Mouse (Mus musculus) thymus, postnatal 10 days (tissue): ENCODE measurements at regions not wholly inside any gene's neighbourhood (a gene's known extent, or its start where the extent isn't known, plus 50 kb on each side); places are given as distances from the start of the nearest gene placed in this dataset.
"Not testable (repeated sequence)": the region's sequence is repeated elsewhere in the genome, so short reads cannot be mapped to it uniquely, and the experiment has no call there.

ENCODE experiments used
- DNase-seq, 2 experiments: peaks; one replicate each; pipeline ENCODE4 v3.0.0; 2021; ENCODE audit warnings: low spot score in 2 of 2

DNA sequence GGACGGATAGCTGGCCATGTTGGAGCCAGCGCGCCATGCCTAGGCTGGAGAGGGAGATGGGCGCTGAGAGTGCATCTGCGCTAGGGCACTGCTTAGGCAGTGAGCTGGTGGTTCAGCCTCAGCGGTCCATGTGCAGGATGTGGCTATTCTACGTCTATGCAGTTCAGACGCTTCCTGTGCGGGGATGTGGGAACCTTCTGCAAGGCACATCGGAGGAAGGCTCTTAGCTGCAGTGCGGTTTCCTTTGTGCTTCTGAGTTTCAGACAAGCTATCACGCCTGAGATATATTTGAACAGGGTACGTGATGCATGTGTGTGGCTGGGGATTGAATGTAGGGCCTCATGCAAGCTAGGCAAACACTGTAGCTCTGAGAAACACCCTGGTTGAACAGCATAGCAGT, 54.4 kb upstream of the Lrpprc start:
- DNase-seq: peak; percentile 79 to 84

GRCm38 (mm10) chr17:84846141-84846540, 55.6 kb upstream of the Lrpprc start:
- no peak for DNase-seq

GRCm38 (mm10) chr17:84848385-84849030, 57.9 kb upstream of the Lrpprc start:
- no peak for DNase-seq

GRCm38 (mm10) chr17:84849031-84849405, 58.4 kb upstream of the Lrpprc start:
- no peak for DNase-seq

DNA sequence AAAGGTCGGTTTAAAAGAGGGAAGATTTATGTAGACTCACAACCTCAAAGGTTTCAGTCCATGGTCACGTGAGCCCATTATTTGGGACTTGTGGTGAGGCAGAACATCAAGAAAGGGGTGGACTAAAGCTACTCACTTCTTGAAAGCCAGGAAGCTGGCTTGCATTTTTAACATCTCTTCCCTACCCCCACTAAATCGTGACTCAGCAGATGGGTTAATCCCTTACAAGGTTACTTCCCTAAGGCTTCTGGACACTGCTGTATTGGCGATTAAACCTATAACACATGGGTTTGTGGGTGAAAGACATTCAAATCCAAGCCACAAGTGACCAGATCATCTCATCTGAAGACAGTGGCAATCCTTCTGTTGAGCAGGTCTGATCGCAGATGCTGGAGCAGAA, 59.9 kb upstream of the Lrpprc start:
- DNase-seq: no peak

DNA sequence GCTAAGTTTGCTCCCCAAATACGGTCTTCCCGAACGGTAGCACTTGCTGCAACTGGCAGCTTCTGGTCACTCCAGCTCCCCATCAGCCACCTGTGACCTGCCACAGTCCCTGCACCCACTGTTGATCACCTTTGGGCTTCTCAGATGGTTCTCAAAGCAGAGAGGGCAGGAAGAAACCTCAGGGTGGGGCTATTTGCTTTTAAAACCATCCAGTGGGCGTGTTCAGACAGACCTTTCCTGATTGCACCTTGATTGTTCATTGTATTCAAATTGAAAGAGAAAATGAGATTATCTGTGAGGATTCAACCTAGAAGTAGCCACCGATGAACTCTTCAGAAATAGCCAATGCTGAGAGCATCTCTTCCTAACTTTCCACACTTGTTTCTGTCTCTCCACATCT, 60.3 kb upstream of the Lrpprc start:
- DNase-seq: no peak

GRCm38 (mm10) chr17:84856971-84857370, 66.4 kb upstream of the Lrpprc start:
- DNase-seq: no peak

- DNase-seq: peak; percentile 33 to 43
Measured at GRCm38 (mm10) chr17:84858830-84859229, 68.2 kb upstream of the Lrpprc start.

DNA sequence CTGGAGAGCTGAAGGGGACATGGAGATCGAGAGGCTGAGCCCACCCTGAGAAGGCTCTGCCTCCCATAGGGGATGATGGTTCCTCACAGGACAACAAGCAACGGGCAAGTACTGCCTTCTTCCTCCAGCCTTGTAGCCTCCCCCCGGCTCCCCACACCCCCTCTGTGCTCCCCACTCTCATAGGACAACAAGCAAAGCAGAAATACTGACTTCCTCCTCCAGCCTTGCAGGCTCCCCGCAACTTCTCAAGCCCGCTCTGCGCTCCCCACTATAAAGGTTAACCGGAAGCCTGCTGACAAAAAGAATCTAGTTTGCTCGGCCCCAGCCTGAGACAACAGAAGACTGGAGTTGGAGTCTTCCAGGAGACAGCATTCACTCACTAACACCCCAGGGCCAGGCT, 69.3 kb upstream of the Lrpprc start:
- peak; percentile 65 to 67 for DNase-seq

DNA sequence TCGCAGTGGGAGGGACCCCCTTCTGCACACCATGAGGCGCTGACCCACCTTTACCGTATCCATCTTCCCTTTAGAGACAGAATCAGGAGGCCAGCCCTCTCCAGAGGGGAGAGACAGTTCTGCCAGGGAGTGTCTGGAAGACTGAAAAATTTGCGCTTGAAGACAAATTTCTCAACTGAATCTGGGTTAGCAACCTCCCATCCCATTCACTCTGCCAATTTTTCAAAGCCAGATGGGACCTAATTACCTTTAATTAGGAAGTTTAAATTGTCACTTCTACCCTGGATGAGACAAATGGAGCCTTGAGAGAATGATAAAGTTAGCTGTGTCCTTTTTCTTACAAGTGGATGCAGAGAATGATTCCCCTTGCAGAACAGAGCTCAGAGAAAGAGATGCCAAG, 70.2 kb upstream of the Lrpprc start:
- DNase-seq: no peak

DNA sequence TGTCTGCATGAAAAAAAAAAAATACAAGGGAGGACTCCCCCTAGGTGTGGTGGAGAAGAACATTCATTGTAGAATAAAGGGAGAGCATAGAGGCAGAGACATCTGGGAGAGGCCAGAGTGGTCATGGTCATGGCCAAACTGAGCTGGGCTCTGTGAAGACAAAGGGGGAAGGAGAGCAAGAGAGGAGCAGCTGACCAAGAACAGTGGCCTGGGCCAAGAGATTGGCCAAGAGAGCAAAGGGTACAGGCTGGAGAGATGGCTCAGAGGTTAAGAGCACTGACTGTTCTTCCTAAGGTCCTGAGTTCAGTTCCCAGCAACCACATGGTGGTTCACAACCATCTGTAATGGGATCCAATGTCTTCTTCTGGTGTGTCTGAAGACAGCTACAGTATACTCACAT, 73.6 kb upstream of the Lrpprc start:
- not testable (repeated sequence) for DNase-seq

GRCm38 (mm10) chr17:84865158-84865557, 74.6 kb upstream of the Lrpprc start:
- no peak for DNase-seq

DNA sequence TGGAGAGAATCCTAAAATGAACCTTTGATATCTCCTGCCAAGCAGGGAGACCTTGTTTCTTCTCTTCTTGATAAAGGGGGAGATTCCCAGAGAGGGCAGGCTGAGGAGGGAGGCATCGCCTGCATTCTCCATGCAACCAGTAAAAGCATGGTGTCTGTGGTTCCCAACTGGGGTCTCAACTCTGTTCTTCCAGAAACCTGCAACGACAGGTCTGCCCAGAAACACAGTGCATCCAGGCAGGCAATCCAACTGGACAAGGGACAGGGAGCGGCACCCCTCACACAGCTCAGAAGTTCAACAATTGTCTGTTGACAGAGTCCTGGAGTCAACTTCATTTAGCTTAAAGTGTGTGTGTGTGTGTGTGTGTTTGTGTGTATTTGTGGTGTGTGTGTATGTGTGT, 75.0 kb upstream of the Lrpprc start:
- DNase-seq: no peak

GRCm38 (mm10) chr17:84869074-84869722, 78.6 kb upstream of the Lrpprc start:
- DNase-seq: no peak

- DNase-seq: no peak
Measured at GRCm38 (mm10) chr17:84873554-84873953, 83.0 kb upstream of the Lrpprc start.

- DNase-seq: no peak
Measured at GRCm38 (mm10) chr17:84874494-84874893, 82.0 kb upstream of the Ppm1b start.

DNA sequence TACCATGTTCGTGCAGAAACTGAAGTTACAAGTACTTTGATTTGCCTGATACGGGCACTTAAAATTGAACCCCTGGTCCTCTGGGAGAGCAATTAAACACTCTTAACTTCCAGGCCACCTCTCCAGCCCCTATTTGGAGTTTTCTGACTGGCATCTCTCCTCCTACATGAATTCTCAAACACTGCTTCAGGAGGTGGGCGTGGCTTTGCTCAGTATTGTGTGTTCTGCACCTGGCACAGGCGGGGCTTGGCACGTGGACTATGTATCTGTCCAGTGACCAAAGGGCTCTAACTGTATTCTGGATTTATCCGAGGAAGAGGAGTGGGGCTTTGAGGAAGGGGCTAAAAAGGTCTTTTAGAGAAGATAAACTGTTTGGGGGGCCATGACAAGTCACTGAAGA, 81.5 kb upstream of the Ppm1b start:
- no peak for DNase-seq

DNA sequence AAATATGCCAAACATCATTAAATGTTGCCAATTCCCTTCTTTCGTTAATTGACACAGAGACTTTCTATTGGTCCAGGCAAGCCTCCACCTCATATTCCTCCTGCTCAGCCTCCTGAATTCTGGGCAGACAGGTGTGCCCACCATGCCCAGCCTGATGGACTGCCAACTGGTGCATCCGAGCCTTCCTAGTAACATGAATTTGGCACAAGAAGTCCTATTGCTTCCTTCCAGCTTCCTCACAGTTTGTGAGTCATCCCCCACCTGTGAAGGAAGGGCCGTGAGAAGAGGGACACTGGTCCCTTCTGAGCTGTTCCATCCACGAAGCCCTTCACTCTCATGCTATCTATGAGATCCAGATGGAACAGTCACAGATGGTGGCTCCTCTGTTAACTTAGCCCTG, 80.5 kb upstream of the Ppm1b start:
- no peak for DNase-seq

- no peak for DNase-seq
Measured at GRCm38 (mm10) chr17:84877176-84877863, 79.2 kb upstream of the Ppm1b start.

GRCm38 (mm10) chr17:84877864-84878224, 78.7 kb upstream of the Ppm1b start:
- DNase-seq: peak; percentile 37 to 78

DNA sequence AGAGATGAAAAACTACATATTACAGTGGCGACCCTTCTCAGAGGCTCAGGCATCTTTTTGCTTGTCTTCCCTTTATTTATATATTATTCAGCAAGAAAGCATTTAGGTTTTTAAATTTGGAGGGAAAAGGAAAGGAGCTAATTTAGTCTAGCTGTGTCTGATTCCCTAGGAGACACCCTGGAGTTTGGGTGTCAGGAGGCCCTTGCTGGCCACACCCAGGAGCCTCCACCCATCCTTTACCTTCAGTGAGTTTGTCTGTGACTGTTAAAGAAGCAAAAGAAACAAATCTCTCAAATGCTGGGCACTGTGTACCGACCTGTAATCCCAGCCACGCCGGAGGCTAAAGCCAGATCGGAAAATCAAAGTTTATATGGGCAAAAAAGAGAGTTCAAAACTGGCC, 78.2 kb upstream of the Ppm1b start:
- no peak for DNase-seq

DNA sequence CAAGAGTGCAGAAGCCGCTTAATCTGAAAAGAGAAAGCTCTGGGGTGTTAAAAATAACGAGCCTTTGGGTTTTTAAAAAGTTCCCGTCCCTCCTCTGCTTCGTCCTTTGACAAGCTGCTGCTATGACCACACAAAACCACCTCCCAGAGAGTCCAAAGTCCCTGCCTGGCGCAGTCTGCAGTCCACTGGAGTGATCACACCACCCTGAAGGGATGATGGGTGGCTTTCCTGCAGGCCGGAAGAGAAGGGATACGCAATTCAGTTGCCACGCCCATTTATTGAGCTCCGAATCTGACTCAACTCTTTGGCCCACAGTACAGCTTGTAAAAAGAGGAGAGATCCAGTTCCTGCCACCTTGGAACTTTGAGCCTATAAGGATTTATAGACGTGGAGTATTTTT, 77.4 kb upstream of the Ppm1b start:
- DNase-seq: no peak

DNA sequence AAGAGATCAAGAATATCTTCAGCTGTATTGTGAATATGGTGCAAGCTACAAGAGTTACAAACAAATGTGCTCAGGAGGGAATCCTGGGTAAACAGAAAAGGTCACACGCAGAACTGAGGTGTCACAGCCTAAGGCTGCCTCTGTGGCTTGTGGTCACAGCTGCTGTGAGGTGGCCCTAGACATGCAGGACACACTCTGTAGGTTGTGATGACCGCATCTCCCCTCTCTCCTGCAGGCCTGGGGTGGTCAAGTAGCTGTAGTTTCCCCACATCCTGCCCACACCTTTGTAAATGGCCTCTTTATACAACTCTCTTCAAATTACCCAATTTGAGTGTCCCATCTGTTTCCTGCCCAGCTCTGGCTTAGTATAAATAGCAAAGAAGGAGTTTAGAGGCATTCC, 75.6 kb upstream of the Ppm1b start:
- DNase-seq: no peak
